Mouse (Mus musculus) liver, adult 2 months (tissue): ENCODE measurements at regions not wholly inside any gene's neighbourhood (a gene's known extent, or its start where the extent isn't known, plus 50 kb on each side); places are given as distances from the start of the nearest gene placed in this dataset.
A peak's percentile ranks its signal among the peaks of the same experiment; 100 is the strongest.

Experiments used
- DNase-seq: peaks from one replicate; pipeline ENCODE4 v3.0.0-alpha.2; 2011; ENCODE audit warnings: low read depth, low spot score; ENCODE audit errors: extremely low read depth
- H3K27ac ChIP-seq: fragments of 200-500 bp; replicated peaks from 2 replicates; pipeline ENCODE4 v1.5.1; 2012; ENCODE audit warnings: low read depth, mild to moderate bottlenecking, control low read depth, inconsistent platforms, low read length; ENCODE audit not compliant: insufficient read depth
- H3K27me3 ChIP-seq: fragments of 200-500 bp; 2 replicates; pipeline ENCODE4 v1.6.1; 2012; ENCODE audit warnings: mild to moderate bottlenecking, moderate library complexity, low read length, inconsistent platforms; ENCODE audit not compliant: control insufficient read depth, insufficient read depth
- H3K36me3 ChIP-seq: fragments of 200-500 bp; 2 replicates; pipeline ENCODE4 v1.6.1; 2012; ENCODE audit warnings: low read length, inconsistent platforms; ENCODE audit not compliant: control insufficient read depth, insufficient read depth
- H3K4me1 ChIP-seq: fragments of 200-500 bp; 2 replicates; pipeline ENCODE4 v1.6.1; 2011; ENCODE audit warnings: low read length; ENCODE audit not compliant: control insufficient read depth, insufficient read depth
- H3K4me3 ChIP-seq: fragments of 200-500 bp; 2 replicates; pipeline ENCODE4 v1.5.1; 2011; ENCODE audit warnings: low read depth, mild to moderate bottlenecking, control low read depth, low read length, moderate library complexity; ENCODE audit not compliant: insufficient read depth
- H3K79me2 ChIP-seq: fragments of 200-500 bp; 2 replicates; pipeline ENCODE4 v1.6.1; 2012; ENCODE audit warnings: inconsistent platforms, mild to moderate bottlenecking, low read length, moderate library complexity; ENCODE audit not compliant: control insufficient read depth, insufficient read depth
- H3K9ac ChIP-seq: fragments of 200-500 bp; 2 replicates; pipeline ENCODE4 v1.6.1; 2012; ENCODE audit warnings: low read depth, mild to moderate bottlenecking, control low read depth, inconsistent platforms, low read length
- CTCF ChIP-seq: fragments of 200-500 bp; IDR thresholded peaks from 2 replicates; pipeline ENCODE4 v1.5.1; 2011; ENCODE audit warnings: low read depth, low read length, control low read depth
- POLR2A ChIP-seq: fragments of 200-500 bp; IDR thresholded peaks from 2 replicates; pipeline ENCODE4 v1.6.1; 2011; ENCODE audit warnings: low read length, control low read depth; ENCODE audit not compliant: insufficient read depth; ENCODE audit errors: extremely low read depth
- WGBS: fragments of 180-500 bp; shearing (Covaris S2); methylation state at CpG from one replicate; pipeline ENCODE4 v1.1.7; 2018; 5-methylcytosine and 5-hydroxymethylcytosine counted together

DNA sequence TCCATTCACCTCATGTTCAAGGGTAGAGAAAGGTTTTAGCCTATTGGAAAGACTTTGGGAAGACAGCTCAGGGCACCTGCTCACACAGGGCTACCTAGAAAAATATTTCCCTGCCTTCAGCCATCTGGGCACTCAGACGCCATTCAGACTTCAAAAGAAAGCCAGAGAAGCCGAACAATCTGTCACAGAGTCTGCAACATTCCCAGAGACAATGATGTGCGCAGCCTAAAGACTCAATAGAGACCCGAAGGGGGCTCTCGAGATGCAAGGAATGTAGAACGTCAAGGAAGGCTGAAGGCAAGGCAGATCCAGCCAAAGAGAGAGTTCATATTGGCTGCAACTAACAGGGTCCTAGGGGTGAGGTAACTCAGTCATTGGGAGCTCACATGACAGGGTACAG lies 78.7 kb upstream of the Otos start:
- no peak overlapping the region for H3K9ac ChIP-seq
- H3K36me3 ChIP-seq, result no peaks in the 10 kb centered on the region
- peaks cover 7% of the 10 kb centered on the region for H3K4me1 ChIP-seq
- WGBS, result 85% methylated on average over 6 of the region's 6 CpGs
- no peaks in the 10 kb centered on the region for H3K79me2 ChIP-seq
- DNase-seq, result no peak
- no peak overlapping the region for H3K4me3 ChIP-seq
- TF ChIP-seq CTCF, result no peak
- no peak for TF ChIP-seq POLR2A
- H3K27me3 ChIP-seq, result no peaks in the 10 kb centered on the region
- no peak overlapping the region for H3K27ac ChIP-seq

DNA sequence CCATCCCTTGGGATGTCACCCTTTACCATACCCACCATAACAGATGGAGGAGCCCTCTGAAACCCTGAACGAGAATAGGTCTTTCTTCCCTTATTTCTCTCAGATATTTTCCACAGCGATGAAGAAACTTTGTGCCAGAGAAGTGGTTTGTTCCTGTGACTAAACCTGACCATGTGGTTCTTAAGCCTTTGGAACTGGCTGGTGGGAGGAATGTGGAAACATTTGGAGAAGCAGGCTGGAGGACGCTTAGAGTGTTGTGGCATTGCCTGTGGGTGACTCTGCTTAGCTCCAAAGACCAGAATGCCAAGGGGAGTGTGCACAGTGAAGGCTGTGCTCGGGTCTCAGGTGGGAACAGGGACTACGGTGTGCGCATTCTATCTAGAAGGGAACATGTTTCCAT lies 77.7 kb upstream of the Otos start:
- H3K36me3 ChIP-seq, result no peaks in the 10 kb centered on the region

DNA sequence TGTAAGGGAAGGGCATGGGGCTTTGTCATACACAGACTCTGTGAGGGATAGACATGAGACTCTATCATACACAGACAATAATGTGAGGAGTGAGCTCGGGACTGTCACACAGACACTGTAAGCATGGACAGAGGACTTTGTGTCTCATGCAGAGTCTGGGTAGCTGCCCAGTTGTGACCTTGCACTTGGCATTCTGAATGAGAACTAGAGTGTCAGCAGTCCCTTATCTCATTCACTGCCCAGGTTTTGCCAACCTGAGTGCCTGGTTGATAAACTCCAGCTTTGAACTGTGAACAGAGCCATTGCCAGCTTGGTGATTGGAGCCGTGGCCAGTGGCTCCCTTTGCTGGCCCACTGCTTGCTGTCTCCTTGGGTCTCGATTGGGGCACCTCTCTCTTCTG lies 75.5 kb upstream of the Otos start:
- WGBS, result 14% methylated on average over 3 of the region's 3 CpGs
- Histone ChIP-seq H3K4me1 (peaks cover 7% of the 10 kb centered on the region), H3K27me3 (no peaks in the 10 kb centered on the region), H3K9ac (no peak overlapping the region), H3K27ac (0 out of 2 replicates have a peak overlapping the region, but pooled peaks have one; percentile 43), H3K79me2 (no peaks in the 10 kb centered on the region), H3K36me3 (no peaks in the 10 kb centered on the region), H3K4me3 (no peak overlapping the region)
- DNase-seq, result peak; percentile 99
- peak; percentile 12; the same call in 1 of the 2 replicates for TF ChIP-seq CTCF
- TF ChIP-seq POLR2A, result no peak

More for the DNA sequence above, 77.7 kb upstream of the Otos start:
- WGBS, result 81% methylated on average over 6 of the region's 6 CpGs
- H3K4me3 ChIP-seq, result no peak overlapping the region
- H3K4me1 ChIP-seq, result peaks cover 7% of the 10 kb centered on the region
- H3K9ac ChIP-seq, result no peak overlapping the region
- no peak for DNase-seq
- H3K27me3 ChIP-seq, result no peaks in the 10 kb centered on the region
- H3K27ac ChIP-seq, result no peak overlapping the region
- TF ChIP-seq POLR2A (no peak), CTCF (no peak)
- H3K79me2 ChIP-seq, result no peaks in the 10 kb centered on the region

DNA sequence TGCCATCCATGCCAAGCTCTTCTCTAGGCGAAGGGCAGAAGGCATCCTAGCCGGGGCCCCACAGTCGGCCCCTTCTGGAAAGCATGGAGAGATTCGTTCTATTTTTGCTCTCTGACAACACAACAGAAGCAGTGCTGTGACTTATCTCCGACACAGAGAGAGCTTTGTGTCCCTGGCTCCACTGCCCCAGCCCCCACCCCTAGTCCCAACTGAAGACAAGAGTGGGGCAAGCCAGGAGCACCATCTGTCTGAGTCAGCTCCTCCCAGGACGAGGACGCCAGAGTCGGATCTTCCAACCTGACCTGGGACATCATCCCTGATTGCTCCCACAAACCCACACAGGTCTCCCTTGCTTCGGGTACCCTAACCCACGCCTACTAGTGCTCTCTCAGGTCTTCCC lies 71.9 kb upstream of the Otos start:
- peaks cover 8% of the 10 kb centered on the region for H3K4me1 ChIP-seq

DNA sequence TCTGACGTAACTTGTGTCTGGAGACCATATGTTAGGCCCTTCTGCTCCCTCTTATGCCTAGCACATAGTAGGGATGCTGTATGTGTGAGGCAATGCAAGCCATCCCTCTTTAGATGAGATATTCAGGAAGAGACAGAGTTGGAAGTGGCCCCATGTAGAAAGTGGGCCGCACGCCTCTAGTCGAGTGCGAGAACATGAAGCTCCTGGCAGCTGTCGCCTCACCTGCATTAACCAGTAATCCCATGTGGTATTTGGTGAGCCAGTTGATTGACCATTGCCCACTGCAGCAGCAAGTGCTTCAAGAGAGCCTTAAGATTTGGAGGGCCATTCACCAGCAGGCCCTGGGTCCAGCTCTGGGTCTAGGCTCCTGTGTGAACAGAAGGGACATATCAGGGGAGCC lies 71.2 kb upstream of the Otos start:
- no peak for DNase-seq
- H3K4me1 ChIP-seq, result peaks cover 8% of the 10 kb centered on the region
- no peak overlapping the region for H3K4me3 ChIP-seq
- H3K36me3 ChIP-seq, result no peaks in the 10 kb centered on the region
- H3K9ac ChIP-seq, result no peak overlapping the region
- TF ChIP-seq POLR2A, result no peak
- H3K79me2 ChIP-seq, result no peaks in the 10 kb centered on the region
- over 99% methylated on average over 6 of the region's 6 CpGs for WGBS
- H3K27ac ChIP-seq, result no peak overlapping the region
- no peaks in the 10 kb centered on the region for H3K27me3 ChIP-seq

More for the DNA sequence above, 71.9 kb upstream of the Otos start:
- Histone ChIP-seq H3K36me3 (no peaks in the 10 kb centered on the region), H3K79me2 (no peaks in the 10 kb centered on the region), H3K27ac (no peak overlapping the region), H3K27me3 (no peaks in the 10 kb centered on the region), H3K9ac (no peak overlapping the region), H3K4me3 (no peak overlapping the region)
- no peak for TF ChIP-seq CTCF
- no peak for TF ChIP-seq POLR2A
- no peak for DNase-seq
- WGBS, result 83% methylated on average over 10 of the region's 10 CpGs

DNA sequence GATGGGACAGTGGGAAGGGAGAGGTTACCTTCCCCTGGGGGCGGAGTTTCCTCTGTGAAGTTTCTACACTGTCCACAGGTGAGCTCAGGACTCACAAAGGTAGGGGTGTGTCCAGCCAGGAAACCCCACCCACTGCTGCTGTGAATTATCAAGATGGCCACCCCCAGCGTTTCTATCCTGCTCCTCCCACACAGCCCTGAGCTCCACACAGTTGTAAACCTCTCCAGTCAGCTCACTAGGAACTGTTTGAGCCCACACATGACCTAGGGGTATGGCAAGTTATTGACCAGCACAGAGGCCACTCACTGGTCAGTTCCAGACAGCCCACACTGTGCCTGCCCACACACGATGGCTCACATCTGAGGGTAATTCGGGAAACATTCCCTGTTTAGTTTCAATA lies 69.5 kb upstream of the Otos start:
- Histone ChIP-seq H3K4me3 (no peak overlapping the region), H3K4me1 (peaks cover 2% of the 10 kb centered on the region), H3K27ac (no peak overlapping the region), H3K79me2 (no peaks in the 10 kb centered on the region), H3K36me3 (no peaks in the 10 kb centered on the region), H3K27me3 (no peaks in the 10 kb centered on the region), H3K9ac (no peak overlapping the region)
- 43% methylated on average over 4 of the region's 4 CpGs for WGBS
- TF ChIP-seq POLR2A, result no peak
- no peak for TF ChIP-seq CTCF
- DNase-seq, result peak; percentile 58
